Mouse (Mus musculus): Measurements from ENCODE around the gene Magi2.

GRCm38 (mm10) chr5:20359021-20359420, 1132.2 kb downstream of the Magi2 start:
- TF ChIP-seq CTCF (IDR thresholded peaks at IDR 0.05) (no peak), EP300 (IDR thresholded peaks at IDR 0.05) (no peak)

Measured in lung, postnatal 0 days (tissue).